9 mouse cellular contexts compared by ENCODE assay signal in the genomic region with DNA sequence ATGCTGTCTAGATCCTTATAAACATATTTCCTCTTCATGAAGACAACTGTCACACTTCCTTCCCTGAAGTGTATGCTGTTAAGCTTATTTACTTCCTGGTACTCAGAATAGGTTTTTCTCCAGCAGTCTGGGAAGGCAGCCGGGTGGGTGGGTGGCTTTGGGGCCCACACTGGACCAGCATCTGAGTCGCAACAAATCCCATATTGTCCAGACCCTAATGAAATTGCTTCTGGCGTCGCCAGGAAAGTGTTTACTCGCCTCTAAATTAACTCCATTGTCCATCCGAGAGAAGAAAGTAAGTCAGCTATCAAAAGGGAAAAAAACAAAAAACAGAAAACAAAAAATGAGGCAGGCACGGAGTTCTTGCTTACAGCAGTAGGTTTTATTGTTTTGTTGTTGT.
DNase-seq lines count a peak whose midpoint lies in the region; ATAC-seq lines count a peak whose summit lies in the region.
"Had no signal": no experiment of that assay in that cellular context is flagged by ENCODE, and none has a peak within 500 bp of the region (broad histone marks: within the 10 kb centered on the region; RNA-seq: fewer than 3 reads in every experiment).

No protein-coding gene starts in this region.

- H3K9me3 ChIP-seq in embryonic facial prominence, embryonic 14.5 days (ENCODE audit: control insufficient read depth, low read length) = no peaks in the 10 kb centered on the region
- H3K9me3 ChIP-seq in hindbrain, embryonic 16.5 days (ENCODE audit: control insufficient read depth, low read length) = no peaks in the 10 kb centered on the region
- no peaks in the 10 kb centered on the region for H3K9me3 ChIP-seq in neural tube, embryonic 12.5 days

- intact Hi-C loops in gastrocnemius, postnatal 14 days (cut with DNase I; ENCODE audit: low total_unique reads) = no loop called here

- ATAC-seq in embryonic facial prominence, embryonic 14.5 days (ENCODE audit: low read depth) = no peak
- no peak; the same call in 1 of the 2 replicates for ATAC-seq in hindbrain, embryonic 16.5 days
- ATAC-seq in neural tube, embryonic 12.5 days (ENCODE audit: low FRiP score, low read depth) = peak; percentile 37; the same call in 1 of the 2 replicates
- ATAC-seq in megakaryocyte, adult 5-6 weeks (ENCODE audit: poor library complexity, severe bottlenecking) = no peak
- ATAC-seq: Patski had no signal

- H3K9ac ChIP-seq in embryonic facial prominence, embryonic 14.5 days (ENCODE audit: low read depth, low read length) = no peak overlapping the region; the same call in 1 of the 2 replicates
- H3K9ac ChIP-seq in hindbrain, embryonic 16.5 days (ENCODE audit: low read depth, low read length) = peak overlapping the region; percentile 72; the same call in 1 of the 2 replicates
- peak overlapping the region; percentile 59 for H3K9ac ChIP-seq in neural tube, embryonic 12.5 days

- DNase-seq in layer of hippocampus, adult 18-20 months (ENCODE audit: low spot score in 2 of 2) = peak; percentile 7 to 13
- no peak for DNase-seq in layer of hippocampus, adult 9-10 months (ENCODE audit: low spot score)
- no peak for DNase-seq in embryonic facial prominence, embryonic 14.5 days (ENCODE audit: low spot score)
- DNase-seq in frontal cortex, adult 2 months (ENCODE audit: extremely low spot score in 1 of 2, low spot score in 1 of 2) = no peak
- no peak for DNase-seq in gastrocnemius, postnatal 14 days

- no peaks in the 10 kb centered on the region for H3K27me3 ChIP-seq in embryonic facial prominence, embryonic 14.5 days (replicated peaks; ENCODE audit: control insufficient read depth, insufficient read depth, low read length)
- H3K27me3 ChIP-seq in hindbrain, embryonic 16.5 days (replicated peaks; ENCODE audit: control insufficient read depth, insufficient read depth, low read length) = no peaks in the 10 kb centered on the region
- 0 out of 2 replicates have a peak, but pooled peaks cover 4% of the 10 kb centered on the region for H3K27me3 ChIP-seq in neural tube, embryonic 12.5 days (replicated peaks)
- H3K27me3 ChIP-seq: Patski had no signal

- H3K36me3 ChIP-seq in embryonic facial prominence, embryonic 14.5 days (ENCODE audit: control insufficient read depth, insufficient read depth, low read length) = no peaks in the 10 kb centered on the region
- H3K36me3 ChIP-seq in hindbrain, embryonic 16.5 days (ENCODE audit: control insufficient read depth, insufficient read depth, low read length) = no peaks in the 10 kb centered on the region
- H3K36me3 ChIP-seq in neural tube, embryonic 12.5 days = no peaks in the 10 kb centered on the region

- peak overlapping the region; percentile 34; the same call in 1 of the 2 replicates for H3K4me3 ChIP-seq in embryonic facial prominence, embryonic 14.5 days (ENCODE audit: low read depth, low read length)
- peak overlapping the region; percentile 44; the same call in 1 of the 2 replicates for H3K4me3 ChIP-seq in hindbrain, embryonic 16.5 days (ENCODE audit: low read length)
- 0 out of 2 replicates have a peak overlapping the region, but pooled peaks have one; percentile 31 for H3K4me3 ChIP-seq in neural tube, embryonic 12.5 days

- 19% methylated on average over 7 of the region's 7 CpGs for WGBS in embryonic facial prominence, embryonic 14.5 days
- WGBS in hindbrain, embryonic 16.5 days = 6% methylated on average over 7 of the region's 7 CpGs
- 4% methylated on average over 7 of the region's 7 CpGs for WGBS in neural tube, embryonic 12.5 days

- H3K4me1 ChIP-seq in embryonic facial prominence, embryonic 14.5 days (ENCODE audit: control insufficient read depth, insufficient read depth, low read length) = peaks cover 18% of the 10 kb centered on the region
- peaks cover 19% of the 10 kb centered on the region for H3K4me1 ChIP-seq in hindbrain, embryonic 16.5 days (ENCODE audit: control insufficient read depth, insufficient read depth, low read depth, low read length)
- peaks cover 14% of the 10 kb centered on the region; the same call in 1 of the 2 replicates for H3K4me1 ChIP-seq in neural tube, embryonic 12.5 days

- peak overlapping the region; percentile 86; the same call in 1 of the 2 replicates for H3K27ac ChIP-seq in embryonic facial prominence, embryonic 14.5 days (replicated peaks; ENCODE audit: low read depth, low read length)
- peak overlapping the region; percentile 80; the same call in 1 of the 2 replicates for H3K27ac ChIP-seq in hindbrain, embryonic 16.5 days (ENCODE audit: low read depth, low read length)
- no peak overlapping the region for H3K27ac ChIP-seq in neural tube, embryonic 12.5 days

- H3K4me2 ChIP-seq in embryonic facial prominence, embryonic 14.5 days (ENCODE audit: low read depth, low read length) = peak overlapping the region; percentile 79
- peak overlapping the region; percentile 73 for H3K4me2 ChIP-seq in hindbrain, embryonic 16.5 days (ENCODE audit: low read length)
- H3K4me2 ChIP-seq in neural tube, embryonic 12.5 days (replicated peaks) = peak overlapping the region; percentile 71

Comparison
In these comparisons a context has a peak if more than half of its experiments do, and no peak if none do; other contexts are left out.
1. DNase-seq: peak in layer of hippocampus, adult 18-20 months (2 of 2); none in layer of hippocampus, adult 9-10 months (single experiment), embryonic facial prominence, embryonic 14.5 days (single experiment), frontal cortex, adult 2 months (0 of 2) and gastrocnemius, postnatal 14 days (single experiment).
2. Peak in every context shown above with its lines, with median percentiles within 50 percentile points of each other: H3K4me2 ChIP-seq and H3K4me3 ChIP-seq.